Mouse (Mus musculus): ENCODE results near the gene Tuba3b.

GRCm38 (mm10) chr6:145664208-145664607, 48.7 kb downstream of the Tuba3b start:
- TF ChIP-seq CTCF (IDR thresholded peaks at IDR 0.05; ENCODE audit: borderline replicate concordance, insufficient read depth, low read depth, low read length) (no peak), POLR2A (IDR thresholded peaks at IDR 0.05; ENCODE audit: borderline replicate concordance, insufficient read depth, low read length) (no peak)
